Mouse (Mus musculus) heart, embryonic 12.5 days (tissue): Measurements from ENCODE around the gene Aph1b. TPM values are rescaled to one million over a fixed set of nuclear protein-coding genes. Genes with fewer than 3 reads are reported as not detected.

Experiments used
- ATAC-seq: fragments of 200-750 bp; cut with Nextera tagmentation; 2 replicates; pipeline ENCODE4 v1.8.0; 2017; ENCODE audit warnings: moderate TSS enrichment, moderate library complexity; ENCODE audit not compliant: insufficient number of reproducible peaks, low FRiP score
- H3K27ac ChIP-seq: fragments of 300-500 bp; sonication (generic); 2 replicates; pipeline ENCODE4 v1.5.1; 2016; ENCODE audit warnings: mild to moderate bottlenecking, moderate library complexity; ENCODE audit not compliant: poor library complexity, severe bottlenecking
- H3K27me3 ChIP-seq: fragments of 300-500 bp; sonication (generic); replicated peaks from 2 replicates; pipeline ENCODE4 v1.6.1; 2016; ENCODE audit warnings: mild to moderate bottlenecking, moderate library complexity
- H3K36me3 ChIP-seq: fragments of 300-500 bp; sonication (generic); 2 replicates; pipeline ENCODE4 v1.6.1; 2016; ENCODE audit warnings: mild to moderate bottlenecking, moderate library complexity
- H3K4me1 ChIP-seq: fragments of 300-500 bp; sonication (generic); replicated peaks from 2 replicates; pipeline ENCODE4 v1.6.1; 2016; ENCODE audit warnings: mild to moderate bottlenecking
- H3K4me2 ChIP-seq: fragments of 300-500 bp; sonication (generic); 2 replicates; pipeline ENCODE4 v1.6.1; 2016; ENCODE audit warnings: mild to moderate bottlenecking, moderate library complexity
- H3K4me3 ChIP-seq: fragments of 300-500 bp; sonication (generic); 2 replicates; pipeline ENCODE4 v1.5.1; 2016; ENCODE audit warnings: mild to moderate bottlenecking
- H3K9ac ChIP-seq: fragments of 300-500 bp; sonication (generic); 2 replicates; pipeline ENCODE4 v1.6.1; 2016; ENCODE audit warnings: mild to moderate bottlenecking, moderate library complexity
- H3K9me3 ChIP-seq: fragments of 300-500 bp; sonication (generic); replicated peaks from 2 replicates; pipeline ENCODE4 v1.6.1; 2016; ENCODE audit warnings: mild to moderate bottlenecking, moderate library complexity
- WGBS: fragments of 180-500 bp; shearing (Covaris S2); methylation state at CpG from one replicate; pipeline ENCODE4 v1.1.7; 2016; 5-methylcytosine and 5-hydroxymethylcytosine counted together
- polyA plus RNA-seq: library from polyadenylated mRNA; unstranded; fragments of >200 nt; fragmentation: Nextera tagmentation; extraction: Ambion mirVana; gene quantifications from 2 replicates; pipeline ENCODE4 v1.2.1, GENCODE M21; 2016

Gene Aph1b
- polyA plus RNA-seq, 1 experiment from 2014 or later, result 8.8 TPM

DNA sequence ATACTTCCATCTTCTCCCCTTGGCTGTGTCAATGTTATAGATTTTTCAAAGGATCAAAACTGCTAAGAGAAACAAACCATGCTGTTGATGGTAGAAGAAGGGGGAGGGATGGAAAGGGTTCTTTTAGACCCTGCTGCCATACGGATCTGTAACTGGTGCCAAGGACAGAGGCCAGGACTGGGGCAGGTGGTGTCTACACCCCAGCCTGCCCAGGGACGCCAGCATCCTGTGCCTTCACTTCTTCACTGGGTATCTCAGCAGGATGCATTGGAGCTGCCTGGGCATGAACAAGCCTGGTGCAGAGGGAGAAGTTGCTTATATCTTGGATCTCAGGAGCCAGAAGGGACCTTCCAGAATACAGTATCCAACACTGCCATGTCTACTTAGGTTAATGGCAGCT, 50.8 kb downstream of the Aph1b start:
- no peak for ATAC-seq
- H3K27me3 ChIP-seq, result peaks cover 9% of the 10 kb centered on the region; the same call in 1 of the 2 replicates
- no peak overlapping the region for H3K27ac ChIP-seq
- WGBS, result 68% methylated on average over 2 of the region's 2 CpGs
- no peak overlapping the region for H3K9ac ChIP-seq
- H3K4me3 ChIP-seq, result no peak overlapping the region
- no peaks in the 10 kb centered on the region for H3K9me3 ChIP-seq
- peaks cover 7% of the 10 kb centered on the region; the same call in 1 of the 2 replicates for H3K4me1 ChIP-seq
- no peaks in the 10 kb centered on the region for H3K36me3 ChIP-seq
- no peak overlapping the region for H3K4me2 ChIP-seq

DNA sequence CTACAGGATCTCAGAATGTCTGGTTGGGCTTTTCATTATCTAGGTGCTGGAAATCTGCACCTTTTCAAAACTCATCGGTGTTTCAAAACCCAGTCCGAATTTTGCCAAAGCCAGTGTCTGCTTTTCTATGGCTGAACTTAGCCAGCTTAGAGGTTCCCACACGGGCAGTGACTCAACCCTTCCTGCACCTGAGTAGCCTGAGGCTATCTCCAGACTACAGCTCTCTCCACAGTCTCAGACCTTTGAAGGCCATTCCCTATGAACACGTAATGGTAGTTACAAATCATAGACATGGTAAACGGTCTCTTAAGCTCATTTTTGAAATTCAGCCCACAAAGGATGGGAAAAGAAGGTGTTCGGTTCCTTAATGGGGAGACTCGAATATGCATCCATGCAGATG, 55.8 kb downstream of the Aph1b start:
- Histone ChIP-seq H3K4me1 (no peaks in the 10 kb centered on the region), H3K4me2 (no peak overlapping the region), H3K27ac (no peak overlapping the region), H3K4me3 (no peak overlapping the region), H3K36me3 (no peaks in the 10 kb centered on the region), H3K27me3 (peaks cover 3% of the 10 kb centered on the region; the same call in 1 of the 2 replicates), H3K9me3 (no peaks in the 10 kb centered on the region), H3K9ac (no peak overlapping the region)
- WGBS, result 76% methylated on average over 7 of the region's 7 CpGs
- no peak for ATAC-seq

DNA sequence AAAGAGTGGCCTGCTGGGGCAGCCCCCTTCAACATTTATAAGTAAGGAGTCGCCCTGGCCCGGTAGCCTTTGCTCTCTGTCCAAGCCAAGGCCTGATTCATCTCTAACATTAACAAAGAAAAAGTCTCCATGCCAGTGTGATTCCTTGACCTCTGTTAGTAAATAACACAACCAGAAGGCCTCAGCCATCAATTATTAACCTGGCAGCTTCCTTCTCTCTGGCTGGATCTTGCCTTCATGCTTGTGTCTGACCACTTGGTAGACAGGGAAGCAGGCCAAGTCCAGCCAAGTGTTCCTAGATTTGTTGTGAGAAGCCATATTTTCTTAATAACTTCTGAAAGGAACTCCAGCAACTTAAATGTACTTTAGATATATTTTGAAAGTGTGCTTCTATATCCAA, 58.7 kb downstream of the Aph1b start:
- Histone ChIP-seq H3K36me3 (no peaks in the 10 kb centered on the region), H3K4me2 (no peak overlapping the region), H3K4me3 (no peak overlapping the region), H3K4me1 (peaks cover 10% of the 10 kb centered on the region), H3K9me3 (no peaks in the 10 kb centered on the region), H3K27me3 (peaks cover 3% of the 10 kb centered on the region; the same call in 1 of the 2 replicates), H3K9ac (no peak overlapping the region), H3K27ac (no peak overlapping the region)
- WGBS, result 91% methylated on average over 2 of the region's 2 CpGs
- no peak for ATAC-seq

DNA sequence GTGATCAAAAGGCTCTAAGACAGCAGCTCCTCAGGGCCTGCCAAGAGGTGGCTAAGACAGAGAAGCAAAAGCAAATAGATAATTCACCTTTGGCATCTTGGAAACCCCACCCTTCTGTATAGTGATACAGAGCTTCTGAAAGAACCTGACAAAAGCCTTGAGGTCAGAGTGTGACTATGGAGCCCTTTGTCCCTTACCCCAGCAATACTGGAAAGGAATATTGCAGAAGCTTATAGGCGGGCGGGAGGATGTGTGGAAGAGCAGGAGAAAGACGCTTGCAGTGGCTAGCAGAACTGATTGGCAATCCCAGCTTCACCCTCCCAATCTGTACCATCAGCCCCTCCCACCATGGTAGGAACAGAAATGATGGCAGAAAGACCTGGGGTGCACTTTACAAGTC, 59.3 kb downstream of the Aph1b start:
- H3K9me3 ChIP-seq, result no peaks in the 10 kb centered on the region
- H3K4me1 ChIP-seq, result peaks cover 14% of the 10 kb centered on the region
- 67% methylated on average over 3 of the region's 3 CpGs for WGBS
- H3K4me2 ChIP-seq, result no peak overlapping the region
- no peak for ATAC-seq
- H3K27me3 ChIP-seq, result peaks cover 3% of the 10 kb centered on the region; the same call in 1 of the 2 replicates
- no peak overlapping the region for H3K9ac ChIP-seq
- H3K36me3 ChIP-seq, result no peaks in the 10 kb centered on the region
- H3K4me3 ChIP-seq, result no peak overlapping the region
- H3K27ac ChIP-seq, result no peak overlapping the region

DNA sequence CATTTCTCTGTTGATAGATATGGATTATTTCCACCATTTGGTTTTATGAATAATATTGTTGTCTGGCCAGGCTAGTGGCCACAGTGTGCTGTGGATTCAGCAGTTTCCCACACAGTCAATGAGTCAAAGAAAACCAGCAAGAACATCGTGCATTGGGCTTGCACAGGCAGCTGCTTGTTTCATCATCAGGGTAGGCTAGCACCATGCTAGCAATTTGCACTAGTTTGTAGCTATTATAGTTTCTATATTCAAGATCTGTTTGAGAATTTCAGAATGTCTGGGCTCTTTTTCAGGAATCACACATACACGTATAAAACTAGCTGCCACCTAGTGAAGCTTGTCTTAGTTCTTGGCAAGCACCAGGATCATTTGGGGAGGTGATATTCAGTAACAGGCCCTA, 60.2 kb downstream of the Aph1b start:
- WGBS, result 84% methylated on average over 2 of the region's 2 CpGs
- Histone ChIP-seq H3K9me3 (no peaks in the 10 kb centered on the region), H3K4me2 (no peak overlapping the region), H3K9ac (no peak overlapping the region), H3K4me1 (peaks cover 15% of the 10 kb centered on the region), H3K36me3 (no peaks in the 10 kb centered on the region), H3K4me3 (no peak overlapping the region), H3K27ac (no peak overlapping the region), H3K27me3 (peaks cover 2% of the 10 kb centered on the region; the same call in 1 of the 2 replicates)
- no peak for ATAC-seq

DNA sequence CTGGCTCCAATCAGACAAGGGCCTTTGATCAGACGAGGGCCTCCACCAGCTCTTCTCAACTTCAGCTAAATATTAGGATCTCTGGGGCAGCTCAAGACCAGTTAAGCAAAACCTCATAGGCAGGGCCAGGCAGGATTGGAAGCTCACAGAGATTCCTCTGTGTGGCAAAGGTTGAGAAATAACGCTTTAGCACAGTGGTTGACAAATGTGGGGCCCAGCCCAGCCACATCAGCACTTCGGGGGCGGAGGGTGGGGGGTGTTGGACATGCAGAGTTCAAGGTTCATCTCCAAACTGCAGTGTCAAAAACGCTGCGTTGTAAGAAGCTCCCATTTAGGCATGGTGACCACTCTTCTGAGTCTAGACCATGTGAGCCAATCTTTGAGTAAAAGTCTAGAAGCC, 60.7 kb downstream of the Aph1b start:
- WGBS, result 81% methylated on average over 6 of the region's 6 CpGs
- no peak overlapping the region for H3K27ac ChIP-seq
- no peaks in the 10 kb centered on the region for H3K36me3 ChIP-seq
- H3K27me3 ChIP-seq, result no peaks in the 10 kb centered on the region
- no peak overlapping the region for H3K4me3 ChIP-seq
- no peak overlapping the region for H3K4me2 ChIP-seq
- H3K9me3 ChIP-seq, result no peaks in the 10 kb centered on the region
- ATAC-seq, result no peak
- H3K9ac ChIP-seq, result no peak overlapping the region
- peaks cover 15% of the 10 kb centered on the region for H3K4me1 ChIP-seq

DNA sequence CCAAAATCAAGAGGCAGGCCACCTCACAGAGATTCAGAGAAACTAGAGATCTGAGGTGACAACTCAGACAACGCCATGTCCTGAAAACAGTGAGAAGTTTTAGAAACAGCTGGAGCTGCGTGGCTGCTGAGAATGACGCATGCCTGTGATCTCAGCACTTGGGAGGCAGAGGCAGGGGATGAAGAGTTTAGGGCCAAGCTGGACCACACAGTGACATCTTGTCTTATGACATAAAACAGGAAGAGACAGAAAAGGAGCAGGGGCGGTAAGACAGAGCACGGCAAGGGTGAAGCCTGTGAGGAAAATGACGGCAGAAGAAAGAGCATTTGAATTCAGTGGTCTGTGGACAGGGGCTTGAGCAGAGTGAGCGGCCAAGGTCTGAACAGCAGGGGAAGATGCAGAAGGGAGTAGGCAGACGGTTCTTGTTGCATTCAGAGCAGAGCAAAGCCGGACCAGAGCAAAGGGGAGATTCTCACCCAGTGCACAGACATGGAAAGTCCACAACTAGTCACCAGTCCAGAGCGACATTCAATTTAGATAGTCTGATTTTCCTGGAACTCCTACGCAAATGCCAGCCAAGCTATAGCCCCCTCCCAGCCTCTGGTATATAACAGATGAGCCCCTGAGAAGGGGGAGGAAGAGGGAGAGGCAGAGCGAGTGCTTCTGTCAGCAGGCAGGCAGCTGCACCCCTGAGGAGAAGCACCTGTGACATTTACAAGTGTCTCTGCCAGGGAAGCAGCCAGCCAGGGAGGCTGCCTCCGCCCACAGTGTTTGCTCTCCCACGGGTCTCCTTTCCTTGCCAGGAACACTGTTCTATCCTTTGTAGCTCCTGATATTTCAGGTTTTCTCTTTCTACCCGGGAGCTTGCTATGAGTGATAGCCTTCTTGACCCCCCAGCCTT, 62.2 kb downstream of the Aph1b start:
- WGBS, result 20% methylated on average over 15 of the region's 15 CpGs
- H3K4me2 ChIP-seq, result peak overlapping the region; percentile 8; the same call in 1 of the 2 replicates
- H3K36me3 ChIP-seq, result no peaks in the 10 kb centered on the region
- no peak overlapping the region for H3K4me3 ChIP-seq
- no peaks in the 10 kb centered on the region for H3K27me3 ChIP-seq
- no peak overlapping the region for H3K27ac ChIP-seq
- no peaks in the 10 kb centered on the region for H3K9me3 ChIP-seq
- no peak overlapping the region for H3K9ac ChIP-seq
- ATAC-seq, result no peak; the same call in 1 of the 2 replicates
- H3K4me1 ChIP-seq, result peaks cover 15% of the 10 kb centered on the region

DNA sequence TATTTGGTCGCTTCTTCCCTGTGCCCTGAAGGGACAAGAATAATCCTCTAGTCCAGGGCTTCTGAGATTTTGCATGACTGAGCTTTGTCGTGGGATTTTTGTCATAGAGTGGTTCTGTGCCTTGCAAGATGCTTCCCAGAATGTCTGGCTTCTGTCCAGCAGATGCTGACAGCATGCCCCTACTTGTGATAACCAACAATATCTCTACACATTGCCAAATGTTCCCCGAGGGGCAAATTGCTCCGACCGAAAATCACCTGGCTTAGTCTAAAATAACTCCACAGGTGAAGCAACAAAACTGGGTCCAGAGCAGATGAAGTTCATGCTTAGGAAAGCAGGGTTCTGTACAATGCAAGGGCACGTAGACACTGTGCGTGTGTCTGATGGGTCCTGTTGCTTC, 64.0 kb downstream of the Aph1b start:
- no peak overlapping the region for H3K9ac ChIP-seq
- WGBS, result 38% methylated on average over 7 of the region's 7 CpGs
- peaks cover 15% of the 10 kb centered on the region for H3K4me1 ChIP-seq
- no peaks in the 10 kb centered on the region for H3K36me3 ChIP-seq
- no peak overlapping the region for H3K4me2 ChIP-seq
- no peak for ATAC-seq
- no peak overlapping the region for H3K4me3 ChIP-seq
- no peaks in the 10 kb centered on the region for H3K27me3 ChIP-seq
- H3K27ac ChIP-seq, result no peak overlapping the region
- no peaks in the 10 kb centered on the region for H3K9me3 ChIP-seq

DNA sequence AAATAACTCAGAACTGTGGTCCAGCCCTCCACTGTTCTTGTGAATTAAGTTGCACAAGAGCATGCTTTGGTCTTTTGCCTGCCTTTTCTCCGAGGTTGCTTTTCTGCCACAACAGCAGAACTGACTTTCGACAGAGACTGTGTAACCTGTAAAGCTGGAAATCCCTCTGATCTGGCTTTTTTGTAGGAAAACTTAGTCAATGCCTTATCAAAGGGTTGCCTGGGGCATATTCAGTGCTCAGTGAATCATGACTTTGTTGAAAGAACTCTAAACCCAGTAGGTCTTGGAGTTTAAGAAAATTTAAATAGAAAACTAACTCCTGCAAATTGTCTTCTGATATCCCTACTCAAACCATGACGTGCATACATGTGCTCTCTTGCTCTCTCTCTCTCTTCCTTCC, 64.7 kb downstream of the Aph1b start:
- no peak for ATAC-seq
- 59% methylated on average over 3 of the region's 3 CpGs for WGBS
- H3K27me3 ChIP-seq, result no peaks in the 10 kb centered on the region
- H3K36me3 ChIP-seq, result no peaks in the 10 kb centered on the region
- H3K4me2 ChIP-seq, result no peak overlapping the region
- peaks cover 15% of the 10 kb centered on the region for H3K4me1 ChIP-seq
- H3K27ac ChIP-seq, result no peak overlapping the region
- H3K4me3 ChIP-seq, result no peak overlapping the region
- H3K9me3 ChIP-seq, result no peaks in the 10 kb centered on the region
- H3K9ac ChIP-seq, result no peak overlapping the region

DNA sequence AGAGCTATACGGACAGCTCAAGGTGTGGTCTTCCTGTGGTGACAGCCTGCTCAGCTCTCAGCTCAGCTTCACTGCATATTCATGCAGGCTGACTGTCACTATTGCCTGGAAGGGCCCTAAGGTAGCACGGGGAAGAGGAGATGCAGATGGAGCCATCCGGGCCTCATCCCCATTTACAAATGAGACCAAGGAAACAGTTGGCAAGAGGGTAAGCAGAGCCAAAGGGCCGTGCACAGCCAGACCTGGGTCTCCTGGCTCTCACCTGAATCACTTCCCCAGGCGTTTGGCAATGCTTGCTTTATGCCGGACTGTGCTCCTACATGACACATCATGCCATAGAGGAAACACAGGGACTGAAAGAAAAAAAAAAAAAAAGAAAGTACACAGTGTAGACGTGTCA, 68.0 kb downstream of the Aph1b start:
- H3K27ac ChIP-seq, result no peak overlapping the region
- H3K9me3 ChIP-seq, result no peaks in the 10 kb centered on the region
- ATAC-seq, result no peak
- no peak overlapping the region for H3K4me2 ChIP-seq
- no peak overlapping the region for H3K9ac ChIP-seq
- H3K4me3 ChIP-seq, result no peak overlapping the region
- H3K4me1 ChIP-seq, result peaks cover 5% of the 10 kb centered on the region
- whole genome bisulfite sequencing, result 58% methylated on average over 7 of the region's 7 CpGs
- H3K27me3 ChIP-seq, result no peaks in the 10 kb centered on the region
- no peaks in the 10 kb centered on the region for H3K36me3 ChIP-seq

DNA sequence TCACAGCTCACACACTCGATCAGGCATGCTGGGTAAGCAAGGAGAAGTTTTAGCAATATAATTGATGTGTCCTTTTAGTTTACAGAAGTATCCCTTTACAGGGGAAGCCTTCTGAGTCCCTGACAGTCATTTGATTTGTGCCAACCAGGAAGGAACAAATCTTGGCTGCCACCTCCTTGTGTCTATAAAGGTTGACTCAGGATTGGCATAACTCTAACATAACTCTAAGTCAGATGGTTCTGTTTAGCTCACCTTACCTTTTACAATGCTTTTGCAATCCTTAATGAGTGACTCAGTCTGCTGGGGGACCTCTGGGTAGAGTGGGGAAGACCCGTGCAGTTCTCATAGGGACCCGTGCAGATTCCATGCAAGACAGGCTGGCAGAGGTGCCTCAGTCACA, 69.7 kb downstream of the Aph1b start:
- H3K36me3 ChIP-seq, result no peaks in the 10 kb centered on the region
- no peak overlapping the region for H3K27ac ChIP-seq
- no peak for ATAC-seq
- no peaks in the 10 kb centered on the region for H3K9me3 ChIP-seq
- no peaks in the 10 kb centered on the region for H3K27me3 ChIP-seq
- H3K4me2 ChIP-seq, result no peak overlapping the region
- no peak overlapping the region for H3K9ac ChIP-seq
- H3K4me3 ChIP-seq, result no peak overlapping the region
- 78% methylated on average over 3 of the region's 3 CpGs for WGBS
- H3K4me1 ChIP-seq, result no peaks in the 10 kb centered on the region
